Mouse (Mus musculus) limb, embryonic 13.5 days (tissue): ENCODE data around the gene Lhfpl5. TPM values are rescaled to one million over a fixed set of nuclear protein-coding genes. Genes with fewer than 3 reads are reported as not detected.
"Not testable (repeated sequence)": the region's sequence is repeated elsewhere in the genome, so short reads cannot be mapped to it uniquely, and the experiment has no call there.

ENCODE experiments used
- ATAC-seq: fragments of 200-750 bp; cut with Nextera tagmentation; 2 replicates; pipeline ENCODE4 v1.8.0; 2017; ENCODE audit warnings: low read depth, moderate number of reproducible peaks, moderate TSS enrichment; ENCODE audit not compliant: low FRiP score
- H3K27ac ChIP-seq: fragments of 300-500 bp; sonication (generic); 2 replicates; pipeline ENCODE4 v1.5.1; 2015; ENCODE audit warnings: inconsistent platforms, mild to moderate bottlenecking, moderate library complexity
- H3K27me3 ChIP-seq: fragments of 300-500 bp; sonication (generic); 2 replicates; pipeline ENCODE4 v1.6.1; 2015; ENCODE audit warnings: mild to moderate bottlenecking, inconsistent platforms
- H3K36me3 ChIP-seq: fragments of 300-500 bp; sonication (generic); 2 replicates; pipeline ENCODE4 v1.6.1; 2015; ENCODE audit warnings: inconsistent platforms, mild to moderate bottlenecking, moderate library complexity
- H3K4me1 ChIP-seq: fragments of 300-500 bp; sonication (generic); 2 replicates; pipeline ENCODE4 v1.6.1; 2015; ENCODE audit warnings: inconsistent platforms
- H3K4me2 ChIP-seq: fragments of 300-500 bp; sonication (generic); replicated peaks from 2 replicates; pipeline ENCODE4 v1.6.1; 2015; ENCODE audit warnings: inconsistent platforms, mild to moderate bottlenecking, moderate library complexity
- H3K4me3 ChIP-seq: fragments of 300-500 bp; sonication (generic); 2 replicates; pipeline ENCODE4 v1.5.1; 2015; ENCODE audit warnings: moderate library complexity, mild to moderate bottlenecking, inconsistent platforms
- H3K9ac ChIP-seq: fragments of 300-500 bp; sonication (generic); 2 replicates; pipeline ENCODE4 v1.6.1; 2015; ENCODE audit warnings: mild to moderate bottlenecking, inconsistent platforms
- H3K9me3 ChIP-seq: fragments of 300-500 bp; sonication (generic); 2 replicates; pipeline ENCODE4 v1.6.1; 2016; ENCODE audit warnings: inconsistent platforms
- WGBS: fragments of 180-500 bp; shearing (Covaris S2); methylation state at CpG from one replicate; pipeline ENCODE4 v1.1.7; 2015; 5-methylcytosine and 5-hydroxymethylcytosine counted together
- polyA plus RNA-seq: library from polyadenylated mRNA; unstranded; fragments of >200 nt; fragmentation: Nextera tagmentation; extraction: Ambion mirVana; gene quantifications from 2 replicates; pipeline ENCODE4 v1.2.1, GENCODE M21; 2015

Lhfpl5 gene
- polyA plus RNA-seq, 1 experiment from 2014 or later = 0.46 TPM

DNA sequence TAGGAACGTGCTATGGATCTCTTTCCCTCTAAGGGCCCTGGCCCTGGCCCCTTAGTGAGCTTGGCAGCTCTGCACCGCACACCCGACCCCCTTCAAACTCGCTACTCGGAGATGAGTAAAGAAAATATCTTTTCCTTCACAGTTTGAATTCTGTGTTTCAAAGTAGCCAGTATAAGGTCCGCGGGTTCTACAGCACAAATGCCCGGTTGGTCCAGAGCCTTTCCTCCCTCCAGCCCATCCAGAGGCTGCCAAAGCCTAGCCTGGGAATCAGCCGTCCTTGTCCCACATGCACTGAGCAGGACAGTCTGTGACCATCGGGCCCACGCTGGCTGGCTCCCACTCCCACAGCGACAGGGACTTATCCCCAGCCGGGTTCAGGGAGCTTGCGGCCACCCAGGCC lies 26.3 kb upstream of the Lhfpl5 start, which contains the start of gene Clpsl2:
Clpsl2 (plus strand) TSS at position 301 of the 400 bp plus-strand sequence.
- peaks cover 18% of the 10 kb centered on the region for H3K4me1 ChIP-seq
- 0 out of 2 replicates have a peak, but pooled peaks cover 3% of the 10 kb centered on the region for H3K9me3 ChIP-seq
- H3K9ac ChIP-seq = no peak within 1 kb of the TSS
- no peak within 1 kb of the TSS for H3K4me3 ChIP-seq
- no peak within 1 kb of the TSS for H3K27ac ChIP-seq
- 77% methylated on average over 14 of the region's 14 CpGs for WGBS
- H3K4me2 ChIP-seq = no peak within 1 kb of the TSS
- no peaks in the 10 kb centered on the region; the same call in 1 of the 2 replicates for H3K27me3 ChIP-seq
- no peak for ATAC-seq
- no peaks in the 10 kb centered on the region for H3K36me3 ChIP-seq

- no peaks in the 10 kb centered on the region; the same call in 1 of the 2 replicates for H3K27me3 ChIP-seq
- no peak overlapping the region for H3K4me3 ChIP-seq
- no peaks in the 10 kb centered on the region for H3K9me3 ChIP-seq
- ATAC-seq = peak; percentile 48; the same call in 1 of the 2 replicates
- H3K36me3 ChIP-seq = no peaks in the 10 kb centered on the region
- peaks cover 38% of the 10 kb centered on the region for H3K4me1 ChIP-seq
- 0 out of 2 replicates have a peak overlapping the region, but pooled peaks have one; percentile 31 for H3K9ac ChIP-seq
- no peak overlapping the region; the same call in 1 of the 2 replicates for H3K4me2 ChIP-seq
- WGBS = 3% methylated on average over 14 of the region's 14 CpGs
- H3K27ac ChIP-seq = peak overlapping the region; percentile 28; the same call in 1 of the 2 replicates
These were observed 22.2 kb upstream of the Lhfpl5 start for GRCm38 (mm10) chr17:28553040-28553793.

DNA sequence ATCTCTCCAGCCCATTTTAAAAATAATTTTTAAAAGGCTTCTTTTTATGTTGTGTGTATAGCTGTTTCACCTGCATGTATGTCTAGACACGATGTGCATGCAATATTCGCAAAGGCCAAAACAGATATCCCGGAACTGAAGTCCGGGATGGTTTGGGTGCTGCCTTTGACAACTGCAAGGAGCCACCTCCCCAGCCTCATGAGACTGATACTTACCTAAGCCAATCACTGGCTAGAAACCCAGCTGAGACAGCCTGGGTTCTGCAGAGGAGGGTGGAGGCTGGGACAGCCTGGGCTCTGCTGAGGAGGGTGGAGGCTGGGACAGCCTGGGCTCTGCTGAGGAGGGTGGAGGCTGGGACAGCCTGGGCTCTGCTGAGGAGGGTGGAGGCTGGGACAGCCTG lies 21.4 kb upstream of the Lhfpl5 start:
- not testable (repeated sequence) for ATAC-seq

GRCm38 (mm10) chr17:28556635-28557396 lies 18.6 kb upstream of the Lhfpl5 start:
- no peak for ATAC-seq
- Histone ChIP-seq H3K4me2 (no peak overlapping the region), H3K4me1 (peaks cover 49% of the 10 kb centered on the region)

More for the DNA sequence above, 21.4 kb upstream of the Lhfpl5 start:
- H3K9me3 ChIP-seq, H3K4me3 ChIP-seq, H3K27ac ChIP-seq, H3K36me3 ChIP-seq, H3K9ac ChIP-seq, H3K27me3 ChIP-seq, H3K4me2 ChIP-seq: not testable (repeated sequence)
- H3K4me1 ChIP-seq = peaks cover 40% of the 10 kb centered on the region
- WGBS = 84% methylated on average over 4 of the region's 4 CpGs

DNA sequence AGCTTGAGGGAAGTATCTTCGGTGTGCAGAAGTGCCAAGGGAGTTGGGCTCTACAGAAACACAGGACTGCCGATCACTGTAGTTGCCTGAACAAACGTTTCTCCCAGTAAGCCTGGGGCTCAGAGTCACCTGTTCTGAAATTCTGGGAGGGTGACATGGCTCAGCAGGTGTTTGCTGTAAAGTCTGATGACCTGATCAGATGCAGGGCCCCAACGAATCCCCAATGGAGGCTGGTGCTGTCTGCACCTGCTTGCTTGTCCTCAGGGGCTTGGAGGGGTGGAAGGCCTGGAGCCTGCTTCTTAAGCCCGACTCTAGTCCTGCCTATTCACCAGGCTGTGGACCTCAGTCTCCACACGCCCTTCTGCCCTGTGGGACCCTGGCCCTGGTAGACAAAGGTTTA lies 17.7 kb upstream of the Lhfpl5 start:
- Histone ChIP-seq H3K4me2 (no peak overlapping the region), H3K4me1 (peaks cover 47% of the 10 kb centered on the region), H3K27ac (no peak overlapping the region), H3K9me3 (no peaks in the 10 kb centered on the region), H3K4me3 (no peak overlapping the region), H3K27me3 (no peaks in the 10 kb centered on the region), H3K36me3 (no peaks in the 10 kb centered on the region), H3K9ac (no peak overlapping the region)
- WGBS = 43% methylated on average over 6 of the region's 6 CpGs
- ATAC-seq = peak; percentile 34; the same call in 1 of the 2 replicates

More at GRCm38 (mm10) chr17:28556635-28557396, 18.6 kb upstream of the Lhfpl5 start:
- H3K9ac ChIP-seq = no peak overlapping the region
- H3K27me3 ChIP-seq = no peaks in the 10 kb centered on the region
- H3K27ac ChIP-seq = peak overlapping the region; percentile 55; the same call in 1 of the 2 replicates
- 42% methylated on average over 6 of the region's 6 CpGs for WGBS
- no peaks in the 10 kb centered on the region for H3K9me3 ChIP-seq
- no peaks in the 10 kb centered on the region for H3K36me3 ChIP-seq
- H3K4me3 ChIP-seq = no peak overlapping the region

GRCm38 (mm10) chr17:28560598-28560997 lies 14.8 kb upstream of the Lhfpl5 start, which contains the start of gene Clps:
Gene Clps (minus strand): TSS chr17:28560766.
- Histone ChIP-seq H3K9me3 (no peaks in the 10 kb centered on the region), H3K27me3 (no peaks in the 10 kb centered on the region), H3K36me3 (no peaks in the 10 kb centered on the region), H3K9ac (no peak within 1 kb of the TSS), H3K27ac (no peak within 1 kb of the TSS), H3K4me3 (no peak within 1 kb of the TSS), H3K4me1 (peaks cover 34% of the 10 kb centered on the region), H3K4me2 (no peak within 1 kb of the TSS)
- no peak for ATAC-seq
- WGBS = 91% methylated on average over 4 of the region's 4 CpGs

GRCm38 (mm10) chr17:28561613-28562012 lies 13.8 kb upstream of the Lhfpl5 start:
- ATAC-seq = no peak
- 47% methylated on average over 7 of the region's 7 CpGs for WGBS
- Histone ChIP-seq H3K9me3 (no peaks in the 10 kb centered on the region), H3K27me3 (no peaks in the 10 kb centered on the region), H3K4me2 (no peak overlapping the region), H3K9ac (no peak overlapping the region), H3K27ac (no peak overlapping the region), H3K36me3 (no peaks in the 10 kb centered on the region), H3K4me3 (no peak overlapping the region), H3K4me1 (peaks cover 29% of the 10 kb centered on the region)

- Histone ChIP-seq H3K4me1 (peaks cover 13% of the 10 kb centered on the region), H3K27me3 (no peaks in the 10 kb centered on the region), H3K9ac (no peak overlapping the region), H3K4me3 (no peak overlapping the region), H3K4me2 (no peak overlapping the region), H3K9me3 (no peaks in the 10 kb centered on the region), H3K27ac (no peak overlapping the region), H3K36me3 (no peaks in the 10 kb centered on the region)
- no peak for ATAC-seq
These were observed 10.3 kb upstream of the Lhfpl5 start for GRCm38 (mm10) chr17:28565181-28565580.

- no peak for ATAC-seq
- Histone ChIP-seq H3K36me3 (no peaks in the 10 kb centered on the region), H3K27me3 (no peaks in the 10 kb centered on the region), H3K9ac (no peak overlapping the region), H3K4me1 (no peaks in the 10 kb centered on the region), H3K9me3 (no peaks in the 10 kb centered on the region), H3K4me2 (no peak overlapping the region), H3K27ac (no peak overlapping the region), H3K4me3 (no peak overlapping the region)
- WGBS = 52% methylated on average over 3 of the region's 3 CpGs
These were observed 7.9 kb upstream of the Lhfpl5 start for GRCm38 (mm10) chr17:28567541-28567940.

DNA sequence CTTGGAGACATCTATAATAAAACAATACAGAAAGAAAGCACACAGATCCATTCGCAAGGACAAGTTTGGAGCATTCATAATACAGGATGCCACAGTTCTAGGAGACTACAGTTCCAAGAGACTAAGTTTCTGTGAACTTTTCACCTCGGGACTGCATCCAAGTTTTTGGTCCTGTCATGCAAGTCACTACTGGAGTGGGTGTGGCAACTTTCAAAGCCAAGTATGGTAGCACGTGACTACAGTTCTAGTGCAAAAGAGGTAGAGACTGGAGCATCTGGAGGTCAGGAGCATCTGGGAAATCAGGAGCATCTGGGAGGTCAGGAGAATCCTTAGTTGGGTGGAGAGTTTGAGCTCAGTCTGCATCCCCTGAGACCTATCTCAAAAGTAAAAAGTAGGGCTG lies 3.6 kb upstream of the Lhfpl5 start:
- ATAC-seq = no peak

GRCm38 (mm10) chr17:28572521-28572920 lies 2.9 kb upstream of the Lhfpl5 start:
- Histone ChIP-seq H3K27ac (no peak overlapping the region), H3K36me3 (no peaks in the 10 kb centered on the region), H3K9me3 (no peaks in the 10 kb centered on the region), H3K27me3 (peaks cover 6% of the 10 kb centered on the region), H3K4me2 (no peak overlapping the region), H3K4me3 (no peak overlapping the region), H3K4me1 (peaks cover 8% of the 10 kb centered on the region), H3K9ac (no peak overlapping the region)
- ATAC-seq = no peak
- WGBS = 82% methylated on average over 7 of the region's 7 CpGs

More for the DNA sequence above, 3.6 kb upstream of the Lhfpl5 start:
- Histone ChIP-seq H3K4me1 (peaks cover 8% of the 10 kb centered on the region), H3K4me2 (no peak overlapping the region), H3K36me3 (no peaks in the 10 kb centered on the region), H3K27me3 (peaks cover 6% of the 10 kb centered on the region), H3K27ac (no peak overlapping the region), H3K9ac (no peak overlapping the region), H3K4me3 (no peak overlapping the region), H3K9me3 (no peaks in the 10 kb centered on the region)
- 88% methylated on average over 3 of the region's 3 CpGs for WGBS

- Histone ChIP-seq H3K4me3 (no peak overlapping the region), H3K9ac (no peak overlapping the region), H3K4me1 (peaks cover 8% of the 10 kb centered on the region), H3K27me3 (peaks cover 6% of the 10 kb centered on the region), H3K36me3 (no peaks in the 10 kb centered on the region), H3K27ac (no peak overlapping the region), H3K9me3 (no peaks in the 10 kb centered on the region), H3K4me2 (no peak overlapping the region)
- no peak for ATAC-seq
- 82% methylated on average over 6 of the region's 6 CpGs for WGBS
These were observed 2.5 kb upstream of the Lhfpl5 start for GRCm38 (mm10) chr17:28572941-28573340.
